Mouse (Mus musculus): ENCODE results near the gene Dusp9.

The Dusp9 gene

DNA sequence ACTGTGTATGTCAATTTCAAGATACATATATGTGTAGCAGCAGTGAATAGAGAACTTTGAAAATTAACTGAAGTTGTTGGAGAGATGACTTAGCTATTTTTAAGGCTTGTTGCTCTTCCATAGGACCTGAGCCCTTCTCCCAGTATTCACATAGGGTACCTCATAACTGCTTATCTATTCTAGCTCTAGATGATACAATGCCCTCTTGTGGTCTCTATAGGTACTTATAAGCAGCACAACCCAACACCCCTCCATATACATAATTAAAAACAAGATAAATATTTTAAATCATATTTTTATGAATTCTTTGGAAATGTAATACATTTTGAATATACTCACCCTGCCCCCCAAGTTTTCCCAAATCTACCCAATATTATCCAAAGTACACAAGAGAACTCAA, 23.9 kb downstream of the Dusp9 start:
- DNase-seq (ENCODE audit: low spot score in 2 of 2) = no peak

DNA sequence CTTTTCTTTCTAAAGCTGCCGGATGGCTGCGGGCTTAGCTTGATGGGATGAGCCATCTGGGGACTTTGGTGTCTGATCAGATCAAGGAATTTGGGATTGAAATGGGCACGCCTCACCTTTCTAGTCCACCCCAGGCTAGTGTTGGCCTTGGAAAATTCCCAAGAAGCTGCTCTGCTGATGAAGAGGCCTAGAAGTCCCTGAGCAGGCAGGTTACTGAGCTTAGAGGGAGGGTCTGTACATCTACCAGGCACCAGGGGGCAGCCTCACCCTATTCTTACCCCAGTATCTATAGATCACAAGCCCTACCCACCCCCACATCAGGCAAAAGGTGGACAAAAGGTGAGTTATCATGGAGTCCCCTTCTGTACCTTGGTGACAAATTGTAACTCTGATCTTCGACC, 32.8 kb downstream of the Dusp9 start:
- peak; percentile 26 to 60 for DNase-seq (ENCODE audit: low spot score in 2 of 2)

DNA sequence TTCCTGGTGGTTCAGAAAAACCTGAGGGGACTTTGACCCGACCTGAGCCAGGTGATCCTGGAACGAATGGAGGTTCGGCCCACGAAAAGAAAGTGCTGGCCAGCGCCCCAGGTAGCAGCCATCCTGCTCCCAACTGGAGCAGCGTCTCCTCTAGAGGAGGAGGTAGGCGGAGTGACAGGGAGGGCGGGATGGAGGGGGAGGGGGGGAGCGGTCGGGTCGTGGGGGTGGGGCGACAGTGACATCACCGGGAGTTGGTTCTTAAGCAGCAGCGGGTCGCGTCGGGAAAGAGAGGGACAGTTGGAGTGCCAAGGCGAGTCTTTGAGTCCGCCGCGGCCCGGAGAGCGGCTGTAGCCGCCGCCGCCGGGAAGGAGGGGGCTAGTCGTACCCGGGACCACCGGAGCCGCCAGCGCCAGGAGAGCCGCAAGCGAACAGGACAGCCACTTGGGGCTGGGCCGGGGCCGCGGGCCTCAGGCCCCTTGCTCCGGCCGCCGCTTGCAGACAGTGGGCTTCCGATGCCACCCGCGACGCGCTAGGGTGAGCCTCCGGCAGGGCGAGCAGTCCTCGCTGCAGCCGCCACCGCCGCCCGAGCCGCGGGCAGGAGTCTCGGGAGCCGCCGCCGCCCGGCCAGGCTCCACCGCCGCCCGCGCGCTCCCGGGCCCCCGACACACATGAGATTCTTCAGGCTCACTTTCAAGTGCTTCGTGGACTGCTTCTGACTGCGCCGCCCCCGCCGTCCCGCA, 33.8 kb downstream of the Dusp9 start, which contains the start of gene Slc6a8:
Gene Slc6a8 (plus strand): TSS at position 272 of the 740 bp plus-strand sequence.
- DNase-seq (ENCODE audit: low spot score in 2 of 2) = no peak

DNA sequence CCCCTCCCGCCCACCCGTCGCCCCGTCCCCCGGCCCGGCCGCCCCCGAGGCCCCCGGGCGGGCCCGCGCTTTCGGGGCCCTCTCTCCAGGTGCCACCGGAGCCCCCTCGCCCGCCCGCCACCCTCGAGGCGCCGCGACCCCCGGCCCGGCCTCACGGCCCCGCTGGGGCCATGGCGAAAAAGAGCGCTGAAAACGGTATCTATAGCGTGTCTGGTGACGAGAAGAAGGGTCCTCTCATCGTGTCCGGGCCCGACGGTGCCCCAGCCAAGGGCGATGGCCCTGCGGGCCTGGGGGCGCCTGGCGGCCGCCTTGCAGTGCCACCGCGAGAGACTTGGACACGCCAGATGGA, 34.4 kb downstream of the Dusp9 start:
- DNase-seq (ENCODE audit: low spot score in 2 of 2) = no peak

DNA sequence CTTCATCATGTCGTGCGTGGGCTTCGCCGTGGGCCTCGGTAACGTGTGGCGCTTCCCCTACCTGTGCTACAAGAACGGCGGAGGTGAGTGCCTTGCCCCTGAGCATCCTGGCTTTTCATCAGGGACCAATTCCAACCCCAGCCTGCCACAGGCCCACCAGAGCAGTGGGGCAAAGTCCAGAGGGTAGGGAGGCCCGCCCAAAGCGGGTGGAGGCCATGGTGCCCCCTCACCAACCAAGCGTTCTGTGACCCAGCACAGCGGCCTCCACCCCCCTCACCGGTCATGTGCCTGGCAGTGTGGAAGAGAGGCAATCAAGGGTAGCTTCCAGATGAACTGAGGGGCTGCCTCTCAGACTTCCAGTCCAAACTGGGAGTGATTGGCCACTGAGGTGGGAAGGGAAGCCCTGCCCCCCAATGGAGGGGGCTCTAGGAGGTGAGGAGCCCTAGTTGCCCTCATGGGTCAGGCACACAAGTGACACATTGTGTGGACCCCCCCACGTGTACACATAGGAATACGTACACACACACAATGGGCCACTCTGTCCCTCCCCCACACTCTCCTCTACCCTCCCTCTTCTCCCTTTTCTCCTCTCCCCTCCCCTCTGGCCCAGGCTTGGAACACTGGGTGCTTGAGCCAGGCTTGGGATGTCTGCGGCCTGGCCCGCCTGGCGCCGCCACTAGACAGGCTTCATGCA, 34.9 kb downstream of the Dusp9 start:
- DNase-seq (ENCODE audit: low spot score in 2 of 2) = no peak

DNA sequence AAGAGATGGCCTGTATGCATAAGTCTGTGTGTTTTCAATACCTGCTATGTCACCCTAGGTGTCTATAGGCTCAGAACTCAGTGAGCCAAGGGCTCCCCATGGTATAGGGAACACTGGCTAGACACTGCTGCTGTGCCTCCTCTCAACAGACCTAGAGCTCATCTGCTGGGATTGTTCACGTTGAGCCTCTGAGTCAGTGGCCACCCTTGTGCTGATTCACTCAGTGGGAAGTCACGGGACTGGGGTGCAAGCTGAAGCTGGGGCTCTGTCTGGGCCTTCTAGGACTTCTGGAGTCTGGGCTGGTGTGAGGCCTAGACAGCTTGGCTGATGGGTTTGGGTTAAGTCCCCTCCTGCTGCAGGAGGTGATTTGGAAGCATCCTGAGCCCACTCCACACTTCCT, 36.0 kb downstream of the Dusp9 start:
- no peak for DNase-seq (ENCODE audit: low spot score in 2 of 2)

DNA sequence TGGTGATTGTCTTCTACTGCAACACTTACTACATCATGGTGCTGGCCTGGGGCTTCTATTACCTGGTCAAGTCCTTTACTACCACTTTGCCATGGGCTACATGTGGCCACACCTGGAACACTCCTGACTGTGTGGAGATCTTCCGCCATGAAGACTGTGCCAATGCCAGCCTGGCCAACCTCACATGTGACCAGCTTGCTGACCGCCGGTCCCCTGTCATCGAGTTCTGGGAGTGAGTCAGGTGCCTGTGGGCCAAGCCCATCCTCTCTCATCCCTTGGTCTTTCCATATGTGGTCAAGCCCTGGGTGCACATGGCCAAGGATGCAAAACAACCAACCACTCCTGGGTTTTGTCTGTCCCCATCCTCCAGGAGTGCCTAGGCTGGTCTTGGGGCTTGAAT, 37.4 kb downstream of the Dusp9 start:
- no peak for DNase-seq (ENCODE audit: low spot score in 2 of 2)

DNA sequence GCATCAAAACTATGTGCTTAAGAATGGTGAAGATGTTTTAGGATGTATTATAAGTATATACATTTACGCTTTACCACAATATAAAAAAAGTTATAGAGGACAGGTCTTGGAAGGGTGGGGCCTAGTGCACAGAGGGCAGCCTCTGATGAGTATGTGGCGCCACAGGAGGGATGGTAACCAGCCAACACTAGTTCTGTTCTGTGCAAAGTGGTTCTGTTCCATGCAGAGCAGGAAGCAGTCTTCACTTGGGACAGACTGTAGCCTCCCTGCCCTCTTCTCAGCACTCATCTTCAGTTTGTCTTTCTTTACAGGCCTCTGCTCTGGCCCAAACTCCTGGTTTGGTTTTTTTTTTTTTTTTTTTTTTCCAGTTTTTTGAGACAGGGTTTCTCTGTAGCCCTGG, 44.9 kb downstream of the Dusp9 start:
- DNase-seq (ENCODE audit: low spot score in 2 of 2) = no peak

DNA sequence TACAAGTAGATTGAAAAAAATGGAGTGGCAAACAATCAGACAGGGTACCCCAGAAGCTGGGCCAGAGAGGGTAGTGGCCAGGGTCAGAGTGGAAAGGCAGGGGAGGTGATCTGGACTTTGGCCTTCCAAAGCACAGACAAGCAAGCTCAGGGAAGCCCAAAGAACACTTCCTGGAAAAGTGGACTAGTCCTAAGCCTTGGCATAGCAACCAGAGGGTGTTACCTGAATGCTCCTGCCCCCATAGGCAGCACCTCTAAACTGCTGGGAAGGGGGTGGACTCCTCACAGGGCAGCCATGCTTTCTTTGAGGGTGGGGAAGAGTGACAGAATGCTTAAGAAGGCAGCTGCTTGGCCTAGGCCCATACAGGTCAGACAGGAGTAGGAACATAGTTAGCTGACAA, 45.8 kb downstream of the Dusp9 start:
- DNase-seq (ENCODE audit: low spot score in 2 of 2) = no peak

DNA sequence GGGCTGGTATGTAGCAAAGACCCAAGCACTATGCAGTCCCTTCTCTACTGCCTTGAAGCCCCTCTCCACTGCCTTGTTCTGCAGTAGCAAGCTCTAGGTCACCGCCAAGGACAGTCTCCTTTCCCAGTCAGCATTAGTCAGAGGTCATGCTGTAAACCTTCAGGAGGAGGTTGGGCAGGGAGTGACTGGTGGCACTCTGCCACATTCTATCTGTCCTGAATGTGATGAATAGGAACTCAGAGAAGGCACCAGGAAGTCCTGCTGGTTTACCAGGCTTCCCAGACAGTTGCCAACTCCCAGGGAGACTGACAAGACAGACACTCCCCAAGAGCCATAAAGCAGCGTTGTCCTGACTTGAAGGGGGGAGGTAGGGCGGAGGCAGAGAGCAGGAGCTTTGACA, 46.4 kb downstream of the Dusp9 start:
- DNase-seq (ENCODE audit: low spot score in 2 of 2) = no peak

DNA sequence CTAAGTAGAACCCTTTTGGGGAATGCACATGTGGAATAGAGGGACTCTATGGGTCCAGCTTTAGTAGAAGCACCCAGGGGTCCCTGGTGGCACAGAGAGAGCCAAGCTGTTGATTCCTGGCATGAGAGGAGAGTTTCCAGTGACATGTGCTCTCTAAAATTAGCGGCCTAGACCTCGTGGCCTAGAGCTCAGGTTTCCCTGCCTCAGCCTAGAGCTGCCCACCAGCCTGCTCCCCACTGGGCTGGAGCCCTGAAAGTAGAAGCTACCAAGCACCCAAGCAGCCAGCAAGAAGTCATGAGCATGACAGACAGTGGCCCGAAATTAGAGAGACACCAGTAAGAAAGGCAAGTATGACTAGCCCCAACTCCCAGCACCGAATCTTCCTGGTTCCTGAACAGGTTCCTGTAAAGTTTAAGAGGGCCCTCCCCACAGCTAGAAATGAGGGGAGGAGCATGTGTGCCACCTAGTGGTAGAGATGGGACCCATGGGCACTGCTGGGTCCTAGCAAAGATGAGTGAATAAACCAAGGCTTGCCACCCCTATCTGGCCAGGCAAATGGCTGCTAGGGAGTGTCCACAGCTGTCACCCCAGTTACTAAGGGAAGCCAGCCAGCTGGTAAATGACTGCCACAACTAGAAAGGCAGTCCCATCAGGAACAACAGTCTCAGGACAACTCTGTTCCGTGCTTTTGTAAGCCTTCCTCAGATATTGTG, 51.9 kb downstream of the Dusp9 start:
- peak; percentile 22 to 47 for DNase-seq (ENCODE audit: low spot score in 2 of 2)

Data from natural killer cell, adult 2 months (primary cell).